Mouse (Mus musculus): ENCODE data around the gene Slc1a5.
A peak's percentile ranks its signal among the peaks of the same experiment; 100 is the strongest.

DNA sequence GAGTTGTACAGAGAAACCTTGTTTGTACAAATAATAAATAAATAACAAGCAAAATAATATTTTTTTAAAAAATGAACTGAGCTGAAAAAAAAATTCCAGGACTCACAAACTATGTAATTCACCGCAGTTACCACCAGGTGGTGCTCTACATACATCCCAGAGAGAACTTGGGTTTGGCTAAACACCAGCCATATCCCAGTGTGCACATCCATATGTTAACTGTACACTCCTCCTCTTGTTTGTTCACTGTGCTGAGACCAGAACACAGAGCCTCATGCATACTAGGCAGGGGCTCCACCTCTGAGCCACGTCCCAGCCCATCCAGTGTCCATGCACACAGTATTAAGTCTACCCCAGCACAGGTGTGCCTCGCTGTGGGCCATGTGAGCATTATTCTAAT lies 35.0 kb upstream of the Slc1a5 start:
- TF ChIP-seq POLR2A (IDR thresholded peaks at IDR 0.05; ENCODE audit: insufficient read depth, low read length) (no peak), CTCF (IDR thresholded peaks at IDR 0.05; ENCODE audit: low read depth, low read length) (peak; percentile 26), EP300 (IDR thresholded peaks at IDR 0.05; ENCODE audit: insufficient read depth, low read depth, low read length) (no peak)
